Mouse (Mus musculus) heart, postnatal 36 days (tissue): ENCODE results near the gene Cltrn. TPM values are rescaled to one million over a fixed set of nuclear protein-coding genes. Genes with fewer than 3 reads are reported as not detected.

Experiments used
- DNase-seq, 2 experiments: peaks; one replicate each; pipeline ENCODE4 v3.0.0; 2021 to 2022
- intact Hi-C: fragments of 180-260 bp; cut with DNase I; formaldehyde crosslinking; loops from one replicate; pipeline ENCODE4 v1.15.1; 2025
- total RNA-seq, 2 experiments: library from RNA; stranded (reverse); gene quantifications; 2 replicates each; pipeline ENCODE4 v1.2.3; 2021

Gene Cltrn
- total RNA-seq, 2 experiments from 2014 or later = not detected

GRCm38 (mm10) chrX:164133531-164133930 is 44.9 kb downstream of the Cltrn start:
- intact Hi-C loops = no loop called here
- DNase-seq = no peak

- intact Hi-C loops = no loop called here
- no peak for DNase-seq
Measured at GRCm38 (mm10) chrX:164135304-164135818, 46.7 kb downstream of the Cltrn start.

- intact Hi-C loops = no loop called here
- no peak for DNase-seq
Measured at GRCm38 (mm10) chrX:164139032-164139431, 50.4 kb downstream of the Cltrn start, which contains the start of gene Ace2. TSS of gene Ace2 (plus strand) at chrX:164139332.

GRCm38 (mm10) chrX:164145463-164146250 is 57.0 kb downstream of the Cltrn start:
- DNase-seq = peak in 1 of 2 experiments; percentile 4

GRCm38 (mm10) chrX:164152703-164153102 is 64.1 kb downstream of the Cltrn start:
- intact Hi-C loops = no loop called here
- peak in 1 of 2 experiments; percentile 4 for DNase-seq

More at GRCm38 (mm10) chrX:164145463-164146250, 57.0 kb downstream of the Cltrn start:
- intact Hi-C loops = no loop called here

GRCm38 (mm10) chrX:164153606-164154005 is 65.0 kb downstream of the Cltrn start:
- intact Hi-C loops = no loop called here
- DNase-seq = no peak

- DNase-seq = no peak
- intact Hi-C loops = no loop called here
Measured at GRCm38 (mm10) chrX:164154594-164154993, 66.0 kb downstream of the Cltrn start.

- no peak for DNase-seq
- intact Hi-C loops = no loop called here
Measured at GRCm38 (mm10) chrX:164164681-164165080, 76.1 kb downstream of the Cltrn start.

Other genes with a start within 250 kb of the Cltrn start
- gene Ap1s2, start 179.8 kb upstream of the Cltrn start, total RNA-seq = 10 to 100 TPM; 20.9 to 22.3 TPM
- gene Zrsr2, start 130.2 kb upstream of the Cltrn start, total RNA-seq = 10 to 100 TPM; 13.8 to 14.9 TPM
- 1 to 10 TPM in 1 of 2 experiments, under 1 TPM in 1; 0.65 to 1.7 TPM for gene Car5b, start 60.8 kb upstream of the Cltrn start, total RNA-seq
- gene Siah1b, start 12.3 kb upstream of the Cltrn start, total RNA-seq = 1 to 10 TPM; 4.6 to 5.2 TPM
- gene Ace2, start 50.5 kb downstream of the Cltrn start, total RNA-seq = 1 to 10 TPM; 1.6 TPM
- gene Bmx, start 169.4 kb downstream of the Cltrn start, total RNA-seq = 1 to 10 TPM; 2.0 to 3.4 TPM
- 1 to 10 TPM; 4.9 to 7.2 TPM for gene Pir, start 180.5 kb downstream of the Cltrn start, total RNA-seq